Mouse (Mus musculus): Measurements from ENCODE around the gene Trpm1.

DNA sequence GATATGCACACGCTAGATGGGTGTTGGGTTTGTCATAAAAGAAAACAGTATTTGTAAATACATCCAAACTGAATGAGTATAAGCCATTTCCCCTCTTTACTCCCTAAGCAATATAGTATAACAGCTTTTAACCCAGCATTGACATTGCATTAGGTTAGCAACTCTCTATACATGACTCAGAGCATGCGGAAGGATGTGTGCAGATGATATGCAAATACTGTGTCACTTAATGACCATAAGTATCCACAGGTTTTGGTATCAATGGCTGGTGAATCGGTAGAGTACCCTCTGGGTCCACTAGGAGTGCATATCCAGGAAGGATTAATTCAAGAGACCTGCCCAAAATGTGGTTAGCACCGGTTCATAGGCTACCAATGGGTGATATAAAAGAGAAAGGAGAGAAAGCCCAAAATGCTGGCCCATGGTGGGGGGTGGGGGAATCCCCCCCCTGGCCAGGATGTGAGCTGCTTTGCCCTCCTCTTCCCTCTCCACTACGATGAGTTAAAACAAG is 80.7 kb downstream of the Trpm1 start:
- TF ChIP-seq CTCF (IDR thresholded peaks at IDR 0.05; ENCODE audit: control insufficient read depth, insufficient read depth, low read length) (no peak), POLR2A (IDR thresholded peaks at IDR 0.05; ENCODE audit: borderline replicate concordance, control insufficient read depth, low read depth, low read length) (no peak)

All from bone marrow, adult 2 months (tissue).